Mouse (Mus musculus): ENCODE measurements around the gene Gltp. TPM values are rescaled to one million over a fixed set of nuclear protein-coding genes. Genes with fewer than 3 reads are reported as not detected.

The Gltp gene
- polyA plus RNA-seq, 1 experiment, result 29.3 TPM

DNA sequence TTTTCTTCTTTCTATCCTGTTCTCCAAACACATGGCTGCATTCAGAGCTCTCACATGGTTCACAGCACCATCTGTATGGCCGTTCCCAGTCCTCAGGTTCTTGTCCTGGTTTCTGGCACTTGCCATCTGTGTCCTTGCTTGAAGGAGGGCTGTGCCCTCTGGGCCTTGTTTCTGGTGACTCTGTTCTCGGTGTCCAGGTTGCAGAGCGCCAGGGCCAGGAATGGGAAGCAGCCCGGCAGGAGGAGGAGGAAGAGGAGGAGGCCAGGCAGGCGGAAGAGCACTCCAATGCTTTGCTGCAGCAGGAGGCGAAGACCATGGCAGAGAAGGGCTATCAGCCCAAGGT, 29.1 kb upstream of the Gltp start:
- no peak for TF ChIP-seq POLR2A (IDR thresholded peaks at IDR 0.05; ENCODE audit: borderline replicate concordance, extremely low read depth, insufficient read depth, insufficient read length, poor library complexity, severe bottlenecking)
- TF ChIP-seq CTCF (IDR thresholded peaks at IDR 0.05; ENCODE audit: borderline replicate concordance, extremely low read depth, insufficient read depth, insufficient read length), result no peak

GRCm38 (mm10) chr5:114719003-114719927, 28.5 kb upstream of the Gltp start:
- no peak for TF ChIP-seq CTCF (IDR thresholded peaks at IDR 0.05; ENCODE audit: borderline replicate concordance, extremely low read depth, insufficient read depth, insufficient read length)
- TF ChIP-seq POLR2A (IDR thresholded peaks at IDR 0.05; ENCODE audit: borderline replicate concordance, extremely low read depth, insufficient read depth, insufficient read length, poor library complexity, severe bottlenecking), result no peak
- no peak for DNase-seq (ENCODE audit: low read depth)

More for the DNA sequence above, 29.1 kb upstream of the Gltp start:
- no peak for DNase-seq (ENCODE audit: low read depth)

GRCm38 (mm10) chr5:114718483-114718882, 27.7 kb upstream of the Gltp start:
- DNase-seq (ENCODE audit: low read depth), result no peak
- TF ChIP-seq POLR2A (IDR thresholded peaks at IDR 0.05; ENCODE audit: borderline replicate concordance, extremely low read depth, insufficient read depth, insufficient read length, poor library complexity, severe bottlenecking) (no peak), CTCF (IDR thresholded peaks at IDR 0.05; ENCODE audit: borderline replicate concordance, extremely low read depth, insufficient read depth, insufficient read length) (no peak)

DNA sequence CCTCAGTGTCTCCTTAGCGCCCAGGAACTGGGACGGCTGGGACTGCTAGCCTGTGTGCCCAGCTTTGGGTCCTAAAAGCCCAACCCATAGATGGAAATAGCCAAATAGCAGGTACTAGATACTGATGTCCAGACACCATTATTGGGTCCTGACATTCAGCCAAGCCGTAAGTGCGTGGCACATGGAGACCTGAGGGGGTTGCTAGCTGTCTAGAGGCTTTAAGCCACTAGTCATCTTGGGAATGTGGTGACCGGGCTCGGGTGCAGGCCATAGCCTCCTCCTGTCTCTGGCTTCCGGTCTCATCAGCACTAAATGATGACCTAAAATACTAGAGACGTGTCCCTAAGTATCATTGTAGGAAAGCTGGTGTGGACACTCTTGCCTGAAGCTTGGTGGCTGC, 27.2 kb upstream of the Gltp start:
- no peak for TF ChIP-seq CTCF (IDR thresholded peaks at IDR 0.05; ENCODE audit: borderline replicate concordance, extremely low read depth, insufficient read depth, insufficient read length)
- no peak for TF ChIP-seq POLR2A (IDR thresholded peaks at IDR 0.05; ENCODE audit: borderline replicate concordance, extremely low read depth, insufficient read depth, insufficient read length, poor library complexity, severe bottlenecking)

GRCm38 (mm10) chr5:114717292-114717691, 26.5 kb upstream of the Gltp start:
- no peak for DNase-seq (ENCODE audit: low read depth)
- TF ChIP-seq CTCF (IDR thresholded peaks at IDR 0.05; ENCODE audit: borderline replicate concordance, extremely low read depth, insufficient read depth, insufficient read length) (no peak), POLR2A (IDR thresholded peaks at IDR 0.05; ENCODE audit: borderline replicate concordance, extremely low read depth, insufficient read depth, insufficient read length, poor library complexity, severe bottlenecking) (no peak)

More for the DNA sequence above, 27.2 kb upstream of the Gltp start:
- DNase-seq (ENCODE audit: low read depth), result no peak

DNA sequence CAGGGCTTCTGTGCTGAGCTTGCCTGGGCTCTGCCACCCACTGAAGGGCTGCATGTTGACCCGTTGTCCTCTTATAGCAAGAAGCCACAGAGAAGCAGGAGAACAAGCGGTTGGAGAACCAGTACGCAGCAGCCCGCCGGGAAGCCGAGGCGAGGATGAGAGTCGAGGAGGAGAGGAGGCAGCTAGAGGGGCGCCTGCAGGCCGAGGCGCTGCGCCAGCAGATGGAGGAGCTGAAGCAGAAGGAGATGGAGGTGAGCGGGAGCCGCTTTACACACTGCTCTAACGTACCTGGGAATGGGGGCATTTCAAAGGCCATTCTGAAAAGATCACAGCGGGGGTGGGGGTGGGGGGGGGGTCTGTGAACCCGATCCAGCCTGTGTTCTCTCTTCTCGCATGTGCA, 23.8 kb upstream of the Gltp start:
- no peak for DNase-seq (ENCODE audit: low read depth)
- no peak for TF ChIP-seq POLR2A (IDR thresholded peaks at IDR 0.05; ENCODE audit: borderline replicate concordance, extremely low read depth, insufficient read depth, insufficient read length, poor library complexity, severe bottlenecking)
- TF ChIP-seq CTCF (IDR thresholded peaks at IDR 0.05; ENCODE audit: borderline replicate concordance, extremely low read depth, insufficient read depth, insufficient read length), result no peak

DNA sequence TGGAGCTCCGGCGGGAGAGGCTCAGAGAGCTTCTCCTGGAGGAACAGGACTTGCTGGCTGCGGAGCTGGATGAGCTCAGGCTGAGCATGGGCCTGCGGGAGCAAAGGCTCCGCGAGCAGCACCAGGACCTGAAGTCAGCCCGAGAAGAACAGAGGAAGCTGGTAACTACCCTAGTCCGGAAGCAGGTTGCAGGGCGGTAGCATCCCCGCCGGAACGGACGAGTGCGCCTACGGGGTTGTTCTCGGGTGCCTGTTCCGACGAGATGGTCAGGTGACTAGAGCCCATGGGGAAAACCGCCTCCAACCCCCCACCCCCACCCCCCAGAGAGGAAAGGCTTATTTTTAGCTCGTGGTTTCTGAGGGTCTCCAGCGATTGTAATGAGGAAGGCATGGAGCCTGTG, 18.6 kb upstream of the Gltp start:
- DNase-seq (ENCODE audit: low read depth), result no peak
- no peak for TF ChIP-seq POLR2A (IDR thresholded peaks at IDR 0.05; ENCODE audit: borderline replicate concordance, extremely low read depth, insufficient read depth, insufficient read length, poor library complexity, severe bottlenecking)
- TF ChIP-seq CTCF (IDR thresholded peaks at IDR 0.05; ENCODE audit: borderline replicate concordance, extremely low read depth, insufficient read depth, insufficient read length), result no peak

DNA sequence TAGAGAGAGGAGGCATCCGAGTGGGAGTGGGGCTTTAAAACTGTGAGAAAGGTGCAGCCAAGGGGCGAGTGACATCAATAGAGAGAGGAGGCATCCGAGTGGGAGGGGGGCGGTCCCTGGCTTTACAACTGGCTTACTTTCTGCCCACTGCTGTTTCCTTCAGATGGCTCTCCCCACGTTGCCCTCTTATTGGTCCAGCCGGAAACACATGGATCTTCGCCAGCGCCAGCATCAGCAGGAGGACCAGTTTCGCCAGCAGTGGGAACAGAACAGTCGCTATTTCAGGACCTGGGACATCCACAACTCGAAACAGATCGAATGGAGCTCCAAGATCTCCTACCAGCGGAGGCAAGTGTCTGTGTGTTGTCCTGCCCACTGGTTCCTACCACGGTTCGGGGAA, 17.7 kb upstream of the Gltp start:
- DNase-seq (ENCODE audit: low read depth), result no peak
- no peak for TF ChIP-seq CTCF (IDR thresholded peaks at IDR 0.05; ENCODE audit: borderline replicate concordance, extremely low read depth, insufficient read depth, insufficient read length)
- no peak for TF ChIP-seq POLR2A (IDR thresholded peaks at IDR 0.05; ENCODE audit: borderline replicate concordance, extremely low read depth, insufficient read depth, insufficient read length, poor library complexity, severe bottlenecking)

DNA sequence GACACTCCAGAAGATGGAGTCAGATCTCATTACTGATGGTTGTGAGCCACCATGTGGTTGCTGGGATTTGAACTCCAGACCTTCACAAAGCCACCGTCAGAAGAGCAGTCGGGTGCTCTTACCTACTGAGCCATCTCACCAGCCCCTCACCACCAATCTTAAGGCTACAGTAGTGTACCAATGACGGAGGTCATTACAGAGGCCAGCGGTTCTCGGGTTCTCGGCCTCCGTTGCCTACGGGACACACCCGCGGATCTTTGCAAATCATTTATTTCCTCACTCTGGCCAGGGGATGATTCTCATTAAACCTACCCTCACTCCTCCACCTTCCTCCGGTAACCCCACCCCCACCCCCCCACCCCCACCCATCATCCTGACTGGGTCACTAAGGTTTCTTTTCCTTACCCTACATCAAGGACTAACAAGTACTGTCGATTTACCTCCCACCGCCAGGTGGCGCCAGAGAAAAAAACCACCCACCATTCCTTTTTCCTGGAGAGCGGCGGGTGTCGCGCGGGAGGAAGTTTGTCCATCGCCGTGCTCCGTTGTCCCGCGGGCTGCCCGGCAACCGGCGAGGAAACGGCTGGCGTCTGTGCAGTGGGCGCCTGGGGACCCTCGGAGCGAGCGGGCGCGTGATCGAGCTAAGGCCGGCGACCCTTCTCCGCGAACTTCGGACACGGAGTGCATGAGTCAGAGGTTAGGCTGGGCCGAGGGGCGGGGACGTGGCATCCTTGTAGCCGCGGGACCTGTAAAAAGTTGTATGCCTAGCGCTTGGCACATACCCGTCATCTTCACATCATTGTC, 16.7 kb upstream of the Gltp start, which contains the start of gene Tchp:
Gene Tchp, plus strand, starts transcription at position 496 of the 804 bp plus-strand sequence.
- DNase-seq (ENCODE audit: low read depth), result peak; percentile 98

DNA sequence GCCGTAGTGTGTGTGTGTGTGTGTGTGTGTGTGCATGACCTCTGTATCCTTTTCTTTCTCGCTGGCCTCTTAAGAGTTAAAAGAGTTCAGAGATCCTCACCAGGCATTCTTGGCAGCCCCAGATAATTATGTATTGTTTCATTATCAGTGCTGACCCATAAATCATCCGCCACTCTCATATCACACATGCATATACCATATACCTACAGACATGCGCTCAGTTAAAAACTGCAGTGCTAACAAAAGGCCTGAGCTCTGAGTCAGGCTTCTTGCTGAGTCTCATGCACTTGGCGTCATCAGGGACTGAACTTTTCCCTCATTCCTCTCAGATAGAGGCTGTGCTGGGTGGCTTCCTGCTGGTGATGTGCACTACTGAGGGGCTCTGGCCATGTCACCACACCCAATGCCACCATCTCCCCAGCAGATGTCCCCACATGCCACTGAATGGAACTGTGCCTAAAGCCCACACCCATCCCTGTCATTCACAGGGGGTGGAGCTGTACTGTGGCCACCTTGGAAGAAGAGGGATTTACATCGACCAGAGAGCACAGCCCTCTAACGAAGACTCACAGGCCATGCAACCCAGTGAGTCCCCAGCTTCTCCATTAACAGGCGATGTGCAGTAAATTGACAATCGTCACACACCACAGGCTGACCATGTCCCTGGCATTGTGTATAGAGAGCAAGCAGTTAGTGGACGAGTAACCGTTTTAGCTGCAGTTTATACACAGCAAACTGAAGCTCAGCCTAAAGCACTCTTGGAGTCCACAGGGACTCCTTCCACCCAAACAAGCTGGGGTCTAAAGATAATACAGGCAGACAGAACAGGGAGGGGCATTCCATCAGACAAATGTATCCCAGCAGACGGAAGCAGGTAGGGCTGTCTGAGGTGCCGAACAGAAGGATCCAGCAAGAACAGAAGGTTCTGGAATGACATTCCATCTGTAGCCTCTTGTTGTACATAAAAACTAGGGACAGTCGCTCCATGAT, 11.9 kb upstream of the Gltp start:
- TF ChIP-seq POLR2A (IDR thresholded peaks at IDR 0.05; ENCODE audit: borderline replicate concordance, extremely low read depth, insufficient read depth, insufficient read length, poor library complexity, severe bottlenecking) (no peak), CTCF (IDR thresholded peaks at IDR 0.05; ENCODE audit: borderline replicate concordance, extremely low read depth, insufficient read depth, insufficient read length) (peak; percentile 44; the same call in 1 of the 2 replicates)
- DNase-seq (ENCODE audit: low read depth), result peak; percentile 30

More for the DNA sequence above, 16.7 kb upstream of the Gltp start, which contains the start of gene Tchp:
- peak; percentile 89 for TF ChIP-seq CTCF (IDR thresholded peaks at IDR 0.05; ENCODE audit: borderline replicate concordance, extremely low read depth, insufficient read depth, insufficient read length)
- TF ChIP-seq POLR2A (IDR thresholded peaks at IDR 0.05; ENCODE audit: borderline replicate concordance, extremely low read depth, insufficient read depth, insufficient read length, poor library complexity, severe bottlenecking), result 0 out of 2 replicates have a peak, but pooled peaks have one; percentile 41

All from brain, embryonic 14.5 days (tissue).